Comparison of ENCODE assay signal across 37 mouse cellular contexts in genomic region chr5:86769015-86769658, GRCm38 (mm10). TPM values are rescaled to one million over a fixed set of nuclear protein-coding genes. Genes with fewer than 3 reads are reported as not detected.
DNase-seq lines count a peak whose midpoint lies in the region; ATAC-seq and TF ChIP-seq lines count a peak whose summit lies in the region.
"Had no signal": no experiment of that assay in that cellular context is flagged by ENCODE, and none has a peak within 500 bp of the region (broad histone marks: within the 10 kb centered on the region; RNA-seq: fewer than 3 reads in every experiment).

No protein-coding gene starts in this region.

- peak; percentile 7 for DNase-seq in hindbrain, postnatal 0 days (ENCODE audit: low spot score)
- no peak for DNase-seq in hindbrain, embryonic 10.5 days (ENCODE audit: low spot score)
- DNase-seq in lung, embryonic 14.5 days, result peak; percentile 75
- DNase-seq in lung, postnatal 14 days, result no peak
- peak; percentile 10 for DNase-seq in NIH3T3 (ENCODE audit: low read depth)
- no peak for DNase-seq in layer of hippocampus, adult 9-10 months (ENCODE audit: low spot score)
- DNase-seq: adrenal gland, postnatal 14 days; B cell, adult 2 months; cerebellum, postnatal 14 days; gastrocnemius, adult 2 months; heart, adult 2 months; heart, postnatal 4 days; kidney, adult 9 months; kidney, postnatal 36 days; layer of hippocampus, postnatal 36 days; liver, postnatal 0 days; midbrain, embryonic 14.5 days; right cerebral cortex, postnatal 4 days had no signal

- TF ChIP-seq CTCF in hindbrain, postnatal 0 days (IDR thresholded peaks at IDR 0.05; ENCODE audit: low read depth), result no peak
- TF ChIP-seq CTCF in lung, embryonic 14.5 days (IDR thresholded peaks at IDR 0.05; ENCODE audit: low read depth), result no peak

- H3K27ac ChIP-seq in hindbrain, postnatal 0 days, result no peak overlapping the region
- no peak overlapping the region for H3K27ac ChIP-seq in hindbrain, embryonic 10.5 days
- H3K27ac ChIP-seq in lung, embryonic 14.5 days (ENCODE audit: low read depth), result no peak overlapping the region
- H3K27ac ChIP-seq in intestine, embryonic 16.5 days (ENCODE audit: low read length), result no peak overlapping the region
- H3K27ac ChIP-seq: forebrain, embryonic 15.5 days; gastrocnemius, adult 2 months; heart, adult 2 months; hindbrain, embryonic 14.5 days; limb, embryonic 12.5 days; liver, embryonic 12.5 days had no signal

- no peak overlapping the region for H3K4me2 ChIP-seq in hindbrain, postnatal 0 days (ENCODE audit: low read depth, low read length)
- no peak overlapping the region for H3K4me2 ChIP-seq in lung, embryonic 14.5 days
- H3K4me2 ChIP-seq in intestine, embryonic 16.5 days (ENCODE audit: low read depth, low read length), result no peak overlapping the region
- H3K4me2 ChIP-seq: forebrain, embryonic 15.5 days; heart, embryonic 12.5 days; hindbrain, embryonic 14.5 days; limb, embryonic 12.5 days; liver, embryonic 12.5 days had no signal

- no peaks in the 10 kb centered on the region for H3K9me3 ChIP-seq in hindbrain, postnatal 0 days (ENCODE audit: low read length)
- no peaks in the 10 kb centered on the region for H3K9me3 ChIP-seq in hindbrain, embryonic 10.5 days
- no peaks in the 10 kb centered on the region for H3K9me3 ChIP-seq in lung, embryonic 14.5 days (ENCODE audit: low read depth, low read length)
- H3K9me3 ChIP-seq in intestine, embryonic 16.5 days (ENCODE audit: control insufficient read depth, low read length), result no peaks in the 10 kb centered on the region
- H3K9me3 ChIP-seq: forebrain, embryonic 15.5 days; heart, embryonic 12.5 days; limb, embryonic 12.5 days; liver, embryonic 12.5 days had no signal

- H3K4me3 ChIP-seq in hindbrain, postnatal 0 days (ENCODE audit: low read length), result no peak overlapping the region
- no peak overlapping the region for H3K4me3 ChIP-seq in hindbrain, embryonic 10.5 days
- H3K4me3 ChIP-seq in lung, embryonic 14.5 days (ENCODE audit: low read depth, low read length), result no peak overlapping the region
- H3K4me3 ChIP-seq in intestine, embryonic 16.5 days (ENCODE audit: low read length), result no peak overlapping the region
- H3K4me3 ChIP-seq: forebrain, embryonic 15.5 days; gastrocnemius, adult 2 months; heart, adult 2 months; heart, embryonic 12.5 days; limb, embryonic 12.5 days; liver, embryonic 12.5 days had no signal

- no peak for ATAC-seq in hindbrain, postnatal 0 days
- ATAC-seq in lung, embryonic 14.5 days (ENCODE audit: insufficient read depth), result no peak
- ATAC-seq in intestine, embryonic 16.5 days, result peak; percentile 63
- no peak for ATAC-seq in activated CD4-positive, CD25-positive, alpha-beta regulatory T cell, adult 4 months
- ATAC-seq: forebrain, embryonic 15.5 days; inflammation-experienced regulatory T-cells, adult 6 months; liver, embryonic 12.5 days; liver, postnatal 0 days; lung, postnatal 0 days had no signal

- no peaks in the 10 kb centered on the region for H3K36me3 ChIP-seq in hindbrain, postnatal 0 days (ENCODE audit: insufficient read depth, low read length)
- H3K36me3 ChIP-seq in hindbrain, embryonic 10.5 days, result no peaks in the 10 kb centered on the region
- H3K36me3 ChIP-seq in lung, embryonic 14.5 days (ENCODE audit: insufficient read depth), result no peaks in the 10 kb centered on the region
- H3K36me3 ChIP-seq in intestine, embryonic 16.5 days (ENCODE audit: control insufficient read depth, insufficient read depth, low read length), result no peaks in the 10 kb centered on the region
- H3K36me3 ChIP-seq: forebrain, embryonic 15.5 days; heart, embryonic 12.5 days; limb, embryonic 12.5 days; liver, embryonic 12.5 days had no signal

- H3K4me1 ChIP-seq in hindbrain, postnatal 0 days (ENCODE audit: insufficient read depth, low read length), result no peaks in the 10 kb centered on the region
- H3K4me1 ChIP-seq in hindbrain, embryonic 10.5 days (replicated peaks), result no peaks in the 10 kb centered on the region
- H3K4me1 ChIP-seq in lung, embryonic 14.5 days (ENCODE audit: insufficient read depth), result no peaks in the 10 kb centered on the region
- 0 out of 2 replicates have a peak, but pooled peaks cover 2% of the 10 kb centered on the region for H3K4me1 ChIP-seq in intestine, embryonic 16.5 days (ENCODE audit: control insufficient read depth, insufficient read depth, low read length)
- H3K4me1 ChIP-seq: forebrain, embryonic 15.5 days; heart, embryonic 12.5 days; limb, embryonic 12.5 days; liver, embryonic 12.5 days had no signal

- no peak overlapping the region for H3K9ac ChIP-seq in hindbrain, postnatal 0 days (replicated peaks; ENCODE audit: low read length)
- no peak overlapping the region for H3K9ac ChIP-seq in lung, embryonic 14.5 days
- H3K9ac ChIP-seq in intestine, embryonic 16.5 days (ENCODE audit: low read depth, low read length), result no peak overlapping the region
- H3K9ac ChIP-seq: forebrain, embryonic 15.5 days; heart, embryonic 12.5 days; hindbrain, embryonic 14.5 days; limb, embryonic 12.5 days; liver, embryonic 12.5 days; liver, postnatal 0 days had no signal

- no peaks in the 10 kb centered on the region for H3K27me3 ChIP-seq in hindbrain, postnatal 0 days (ENCODE audit: insufficient read depth, low read length)
- no peaks in the 10 kb centered on the region for H3K27me3 ChIP-seq in hindbrain, embryonic 10.5 days (ENCODE audit: insufficient read depth, poor library complexity, severe bottlenecking)
- no peaks in the 10 kb centered on the region for H3K27me3 ChIP-seq in lung, embryonic 14.5 days (ENCODE audit: insufficient read depth, low read length)
- no peaks in the 10 kb centered on the region for H3K27me3 ChIP-seq in intestine, embryonic 16.5 days (replicated peaks; ENCODE audit: control insufficient read depth, insufficient read depth, low read length)
- H3K27me3 ChIP-seq: forebrain, embryonic 15.5 days; heart, embryonic 12.5 days; limb, embryonic 12.5 days; liver, embryonic 12.5 days had no signal

- WGBS in hindbrain, postnatal 0 days, result 33% methylated on average over 3 of the region's 3 CpGs
- 71% methylated on average over 3 of the region's 3 CpGs for WGBS in hindbrain, embryonic 10.5 days
- 32% methylated on average over 3 of the region's 3 CpGs for WGBS in lung, embryonic 14.5 days
- WGBS in intestine, embryonic 16.5 days, result 35% methylated on average over 3 of the region's 3 CpGs

RNA-seq across cellular contexts. Expression of gene Tmprss11e, which starts 23.5 kb away (rescaled TPM):
- not detected in 2 replicates for total RNA-seq in hindbrain, postnatal 0 days (2014; rRNA removed)
- 0.04 TPM in 1 of 2 replicates, not detected in the other for polyA plus RNA-seq in hindbrain, postnatal 0 days (2015; fragmentation: Nextera tagmentation; extraction: Ambion mirVana)
- polyA plus RNA-seq in hindbrain, embryonic 10.5 days (2016; fragmentation: Nextera tagmentation; extraction: Ambion mirVana), result not detected in 2 replicates
- polyA plus RNA-seq in lung, embryonic 14.5 days (2014; fragmentation: Nextera tagmentation; extraction: Ambion mirVana), result not detected in 2 replicates
- not detected in 2 replicates for polyA plus RNA-seq in intestine, embryonic 16.5 days (2015; fragmentation: Nextera tagmentation; extraction: Ambion mirVana)
- under 1 TPM; 0.09 to 0.13 TPM for polyA plus RNA-seq in activated CD4-positive, CD25-positive, alpha-beta regulatory T cell, adult 4 months (2017; shearing (Covaris generic))
- total RNA-seq: adrenal gland, postnatal 14 days; gastrocnemius, adult 2 months; gastrocnemius, postnatal 4 days; heart, adult 2 months; heart, postnatal 4 days; layer of hippocampus, adult 8-10 months; layer of hippocampus, postnatal 36 days; left cerebral cortex, postnatal 14 days; neutrophil, adult 5-6 weeks had no signal
- polyA plus RNA-seq: cerebellum, adult 2 months; cortical plate, adult 2 months; forebrain, embryonic 15.5 days; frontal cortex, adult 2 months; heart, embryonic 12.5 days; heart, postnatal 0 days; limb, embryonic 12.5 days; liver, embryonic 12.5 days; liver, postnatal 0 days; lung, postnatal 0 days; midbrain, embryonic 14.5 days; neural tube, embryonic 11.5 days; spleen, adult 2 months had no signal

RNA-seq across cellular contexts. Expression of gene Ythdc1, which starts 34.9 kb away (rescaled TPM):
- 33.6 and 35.5 TPM in 2 replicates for total RNA-seq in hindbrain, postnatal 0 days (2014; rRNA removed)
- 27.5 and 28.0 TPM in 2 replicates for polyA plus RNA-seq in hindbrain, postnatal 0 days (2015; fragmentation: Nextera tagmentation; extraction: Ambion mirVana)
- 26.8 and 41.0 TPM in 2 replicates for polyA plus RNA-seq in hindbrain, embryonic 10.5 days (2016; fragmentation: Nextera tagmentation; extraction: Ambion mirVana)
- 45.1 and 46.1 TPM in 2 replicates for polyA plus RNA-seq in lung, embryonic 14.5 days (2014; fragmentation: Nextera tagmentation; extraction: Ambion mirVana)
- 25.4 and 25.9 TPM in 2 replicates for polyA plus RNA-seq in intestine, embryonic 16.5 days (2015; fragmentation: Nextera tagmentation; extraction: Ambion mirVana)
- 10 to 100 TPM; 53.2 to 63.2 TPM for polyA plus RNA-seq in activated CD4-positive, CD25-positive, alpha-beta regulatory T cell, adult 4 months (2017; shearing (Covaris generic))

Comparison
In these comparisons a context has a peak if more than half of its experiments do, and no peak if none do; other contexts are left out.
1. DNase-seq: peak in hindbrain, postnatal 0 days (single experiment), lung, embryonic 14.5 days (single experiment) and NIH3T3 (single experiment); none in hindbrain, embryonic 10.5 days (single experiment), lung, postnatal 14 days (single experiment) and layer of hippocampus, adult 9-10 months (single experiment).